Mouse (Mus musculus) WW6 (cell line): Measurements from ENCODE around the gene Btla.
A peak's percentile ranks its signal among the peaks of the same experiment; 100 is the strongest.

Source experiments
- DNase-seq: peaks from one replicate; pipeline ENCODE4 v3.0.0-alpha.2; 2013; ENCODE audit warnings: low read depth, low spot score

Btla gene

GRCm38 (mm10) chr16:45257567-45257966 is 33.5 kb downstream of the Btla start:
- DNase-seq: no peak

DNA sequence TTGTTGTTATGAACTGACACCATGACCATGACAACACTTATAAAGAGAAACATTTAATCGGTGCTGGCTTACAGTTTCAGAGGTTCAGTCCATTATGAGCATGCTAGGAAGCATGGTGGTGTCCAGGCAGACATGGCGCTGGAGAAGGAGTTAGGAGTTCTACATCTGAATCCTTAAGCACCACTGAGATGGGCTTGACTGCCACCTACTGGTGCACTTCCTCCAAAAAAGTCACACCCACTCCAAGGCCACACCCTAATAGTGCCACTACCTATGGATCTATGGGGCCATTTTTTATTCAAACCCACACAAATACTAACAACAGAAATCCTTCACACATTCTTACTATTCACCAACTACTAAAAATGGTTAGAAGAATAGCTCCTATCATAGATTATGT is 35.5 kb downstream of the Btla start:
- DNase-seq: peak; percentile 18

DNA sequence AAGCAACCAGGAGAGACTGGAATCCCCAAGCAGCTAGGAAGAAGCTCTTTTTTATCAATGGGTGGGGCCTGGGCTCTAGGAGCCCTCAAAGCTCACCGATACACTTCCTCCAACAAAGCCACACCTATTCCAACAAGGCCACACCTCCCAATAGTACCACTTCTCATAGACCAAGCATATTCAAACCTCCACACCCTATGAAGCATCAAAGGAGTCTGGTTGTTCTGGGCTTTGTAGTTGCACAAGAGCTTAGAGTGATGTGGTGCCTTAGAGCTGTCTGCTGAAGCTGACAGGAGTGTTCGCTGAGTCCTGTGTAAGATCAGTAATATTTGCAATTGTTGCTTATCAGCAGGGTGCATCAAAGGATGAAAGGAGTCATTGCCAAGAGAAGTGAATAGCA is 37.2 kb downstream of the Btla start:
- DNase-seq: no peak

- DNase-seq: no peak
These were observed 37.9 kb downstream of the Btla start for GRCm38 (mm10) chr16:45262051-45262450.

- DNase-seq: no peak
These were observed 45.8 kb downstream of the Btla start for GRCm38 (mm10) chr16:45269886-45270285.

DNA sequence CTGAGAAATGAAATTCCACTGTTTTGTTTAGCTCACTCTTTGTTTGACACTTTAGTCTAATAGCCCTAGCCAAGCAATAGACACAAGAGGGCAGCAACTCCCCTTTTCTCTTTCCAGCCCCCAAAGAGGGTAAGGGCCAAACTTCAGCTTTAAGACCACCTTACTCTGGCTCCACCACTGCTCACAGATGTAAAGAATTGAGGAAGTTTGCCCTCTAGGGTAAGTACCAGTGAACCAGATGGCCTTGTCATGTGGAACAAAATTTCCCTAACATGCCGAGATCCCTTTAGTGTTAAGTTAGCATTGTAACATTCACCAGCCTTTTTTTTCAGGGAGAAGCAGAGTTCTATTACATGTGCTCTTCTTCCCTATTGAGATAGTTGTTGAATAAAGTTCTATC is 59.0 kb downstream of the Btla start:
- DNase-seq: no peak

DNA sequence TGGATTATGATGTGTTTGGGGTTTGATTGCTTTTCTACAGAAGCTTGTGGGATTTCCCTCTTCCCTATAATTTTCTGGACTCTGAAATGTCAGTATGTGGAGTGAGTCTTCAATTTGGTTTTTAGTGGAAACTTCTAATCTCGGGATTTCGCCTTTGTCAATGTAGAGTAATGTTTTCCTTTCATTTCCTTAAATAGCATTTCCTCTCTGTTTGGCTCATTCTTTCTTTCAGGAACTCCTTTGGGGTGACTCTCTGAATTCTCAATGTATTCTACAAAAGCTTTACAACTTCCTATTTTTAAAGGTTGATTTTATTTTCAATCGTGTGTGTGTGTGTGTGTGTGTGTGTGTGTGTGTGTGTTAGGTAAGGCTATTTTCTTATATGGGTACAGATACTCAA is 73.7 kb downstream of the Btla start:
- DNase-seq: no peak
